Comparison of ENCODE assay signal across 23 mouse cellular contexts in genomic region chr19:60617007-60617406, GRCm38 (mm10). TPM values are rescaled to one million over a fixed set of nuclear protein-coding genes. Genes with fewer than 3 reads are reported as not detected.
DNase-seq lines count a peak whose midpoint lies in the region; ATAC-seq and TF ChIP-seq lines count a peak whose summit lies in the region.
"Had no signal": no experiment of that assay in that cellular context is flagged by ENCODE, and none has a peak within 500 bp of the region (broad histone marks: within the 10 kb centered on the region; RNA-seq: fewer than 3 reads in every experiment).

No protein-coding gene starts in this region.

- WGBS in heart, embryonic 12.5 days, result 8% methylated on average over 1 of the region's 1 CpGs
- 16% methylated on average over 1 of the region's 1 CpGs for WGBS in forebrain, embryonic 15.5 days
- 29% methylated on average over 1 of the region's 1 CpGs for WGBS in hindbrain, postnatal 0 days
- WGBS in heart, adult 2 months, result 14% methylated on average over 1 of the region's 1 CpGs

- H3K4me1 ChIP-seq in heart, embryonic 12.5 days (replicated peaks), result no peaks in the 10 kb centered on the region
- H3K4me1 ChIP-seq in forebrain, embryonic 15.5 days, result peaks cover 5% of the 10 kb centered on the region; the same call in 1 of the 2 replicates
- no peaks in the 10 kb centered on the region for H3K4me1 ChIP-seq in hindbrain, postnatal 0 days (ENCODE audit: insufficient read depth, low read length)
- H3K4me1 ChIP-seq in heart, adult 2 months (ENCODE audit: control insufficient read depth, insufficient read depth, low read length), result no peaks in the 10 kb centered on the region
- H3K4me1 ChIP-seq: embryonic facial prominence, embryonic 13.5 days; forebrain, embryonic 12.5 days; heart, embryonic 10.5 days; heart, embryonic 15.5 days had no signal

- no peak for TF ChIP-seq POLR2A in heart, adult 2 months (IDR thresholded peaks at IDR 0.05; ENCODE audit: insufficient read depth, low read depth, low read length)

- intact Hi-C loops in heart, adult 2 months (cut with DNase I), result no loop called here

- H3K9me3 ChIP-seq in heart, embryonic 12.5 days (replicated peaks), result no peaks in the 10 kb centered on the region
- H3K9me3 ChIP-seq in forebrain, embryonic 15.5 days, result no peaks in the 10 kb centered on the region
- no peaks in the 10 kb centered on the region for H3K9me3 ChIP-seq in hindbrain, postnatal 0 days (ENCODE audit: low read length)
- H3K9me3 ChIP-seq: embryonic facial prominence, embryonic 13.5 days; forebrain, embryonic 12.5 days; heart, embryonic 10.5 days; heart, embryonic 15.5 days; hindbrain, embryonic 15.5 days had no signal

- H3K27me3 ChIP-seq in heart, embryonic 12.5 days (replicated peaks), result no peaks in the 10 kb centered on the region
- no peaks in the 10 kb centered on the region for H3K27me3 ChIP-seq in forebrain, embryonic 15.5 days
- H3K27me3 ChIP-seq in hindbrain, postnatal 0 days (ENCODE audit: insufficient read depth, low read length), result no peaks in the 10 kb centered on the region
- H3K27me3 ChIP-seq in heart, adult 2 months (ENCODE audit: control insufficient read depth, insufficient read depth, low read length), result no peaks in the 10 kb centered on the region
- H3K27me3 ChIP-seq: embryonic facial prominence, embryonic 13.5 days; forebrain, embryonic 12.5 days; heart, embryonic 15.5 days; hindbrain, embryonic 15.5 days had no signal

- no peaks in the 10 kb centered on the region for H3K36me3 ChIP-seq in heart, embryonic 12.5 days
- H3K36me3 ChIP-seq in forebrain, embryonic 15.5 days, result no peaks in the 10 kb centered on the region
- no peaks in the 10 kb centered on the region for H3K36me3 ChIP-seq in hindbrain, postnatal 0 days (ENCODE audit: insufficient read depth, low read length)
- no peaks in the 10 kb centered on the region for H3K36me3 ChIP-seq in heart, adult 2 months (ENCODE audit: control insufficient read depth, insufficient read depth, low read length)
- H3K36me3 ChIP-seq: embryonic facial prominence, embryonic 13.5 days; forebrain, embryonic 12.5 days; heart, embryonic 10.5 days; heart, embryonic 15.5 days; hindbrain, embryonic 15.5 days had no signal

- peak; percentile 77 for DNase-seq in 3T3-L1 (ENCODE audit: low read depth, low spot score)
- peak; percentile 26 for DNase-seq in MEL-GATA-1-ER (ENCODE audit: extremely low read depth, low read depth)
- DNase-seq in hindbrain, postnatal 0 days (ENCODE audit: low spot score), result no peak
- DNase-seq in heart, adult 2 months, result no peak
- DNase-seq: adrenal gland, postnatal 10 days; B cell, adult 2 months; cerebellum, adult 11 months; cerebellum, adult 8-10 months; cerebellum, postnatal 14 days; forebrain, postnatal 0 days; gastrocnemius, postnatal 25 days; heart, adult 11 months; kidney, adult 11 months had no signal

- no peak overlapping the region for H3K27ac ChIP-seq in heart, embryonic 12.5 days (ENCODE audit: poor library complexity, severe bottlenecking)
- no peak overlapping the region for H3K27ac ChIP-seq in forebrain, embryonic 15.5 days (replicated peaks)
- H3K27ac ChIP-seq in hindbrain, postnatal 0 days, result no peak overlapping the region
- no peak overlapping the region for H3K27ac ChIP-seq in heart, adult 2 months
- H3K27ac ChIP-seq: embryonic facial prominence, embryonic 13.5 days; forebrain, embryonic 12.5 days; heart, embryonic 10.5 days; heart, embryonic 15.5 days; hindbrain, embryonic 15.5 days had no signal

- H3K9ac ChIP-seq in heart, embryonic 12.5 days, result no peak overlapping the region
- H3K9ac ChIP-seq in forebrain, embryonic 15.5 days (replicated peaks), result no peak overlapping the region
- H3K9ac ChIP-seq in hindbrain, postnatal 0 days (replicated peaks; ENCODE audit: low read length), result no peak overlapping the region
- H3K9ac ChIP-seq in heart, adult 2 months (ENCODE audit: low read depth, low read length), result no peak overlapping the region
- H3K9ac ChIP-seq: embryonic facial prominence, embryonic 13.5 days; forebrain, embryonic 12.5 days; forebrain, postnatal 0 days; heart, embryonic 15.5 days; hindbrain, embryonic 15.5 days had no signal

- H3K4me2 ChIP-seq in heart, embryonic 12.5 days, result no peak overlapping the region
- no peak overlapping the region for H3K4me2 ChIP-seq in forebrain, embryonic 15.5 days (replicated peaks)
- H3K4me2 ChIP-seq in hindbrain, postnatal 0 days (ENCODE audit: low read depth, low read length), result no peak overlapping the region
- H3K4me2 ChIP-seq: embryonic facial prominence, embryonic 13.5 days; forebrain, embryonic 12.5 days; heart, embryonic 15.5 days; hindbrain, embryonic 15.5 days had no signal

- no peak overlapping the region for H3K4me3 ChIP-seq in heart, embryonic 12.5 days
- no peak overlapping the region for H3K4me3 ChIP-seq in forebrain, embryonic 15.5 days
- H3K4me3 ChIP-seq in hindbrain, postnatal 0 days (ENCODE audit: low read length), result no peak overlapping the region
- H3K4me3 ChIP-seq in heart, adult 2 months, result no peak overlapping the region
- H3K4me3 ChIP-seq: embryonic facial prominence, embryonic 13.5 days; forebrain, embryonic 12.5 days; heart, embryonic 10.5 days; heart, embryonic 15.5 days; hindbrain, embryonic 15.5 days had no signal

- no peak for TF ChIP-seq CTCF in hindbrain, postnatal 0 days (IDR thresholded peaks at IDR 0.05; ENCODE audit: low read depth)
- TF ChIP-seq CTCF in heart, adult 2 months (IDR thresholded peaks at IDR 0.05), result no peak

- TF ChIP-seq EP300 in heart, adult 2 months (IDR thresholded peaks at IDR 0.05; ENCODE audit: insufficient read depth, low read depth, low read length), result no peak

- no peaks in the 10 kb centered on the region for H3K79me2 ChIP-seq in heart, adult 2 months (replicated peaks; ENCODE audit: control insufficient read depth, insufficient read depth, low read length)

- ATAC-seq in granulocyte monocyte progenitor cell, adult 5-6 weeks (replicated peaks; ENCODE audit: poor library complexity, severe bottlenecking), result peak; percentile 44; the same call in 1 of the 2 replicates
- peak; percentile 68 for ATAC-seq in megakaryocyte-erythroid progenitor cell, adult 5-6 weeks (replicated peaks; ENCODE audit: low FRiP score, low TSS enrichment, poor library complexity, severe bottlenecking)
- ATAC-seq in heart, embryonic 12.5 days (ENCODE audit: insufficient number of reproducible peaks, low FRiP score), result no peak
- no peak for ATAC-seq in forebrain, embryonic 15.5 days (replicated peaks)
- no peak for ATAC-seq in hindbrain, postnatal 0 days
- ATAC-seq: CD4-positive, CD25-positive, alpha-beta regulatory T cell, adult 4 months; forebrain, postnatal 0 days had no signal

RNA-seq across cellular contexts. Expression of gene Cacul1, which starts 36.2 kb away (rescaled TPM):
- 22.2 and 30.8 TPM in 2 replicates for total RNA-seq in granulocyte monocyte progenitor cell, adult 5-6 weeks (2014; fragmentation: Nextera tagmentation)
- 34.7 and 36.2 TPM in 2 replicates for total RNA-seq in granulocyte monocyte progenitor cell, adult 5-6 weeks (2017)
- total RNA-seq in megakaryocyte-erythroid progenitor cell, adult 5-6 weeks (2014; fragmentation: Nextera tagmentation), result 19.8 and 27.2 TPM in 2 replicates
- 30.2 and 38.6 TPM in 2 replicates for total RNA-seq in megakaryocyte-erythroid progenitor cell, adult 5-6 weeks (2017)
- 23.5 and 27.8 TPM in 2 replicates for polyA plus RNA-seq in heart, embryonic 12.5 days (2016; fragmentation: Nextera tagmentation; extraction: Ambion mirVana)
- 23.2 and 26.2 TPM in 2 replicates for polyA plus RNA-seq in forebrain, embryonic 15.5 days (2015; fragmentation: Nextera tagmentation; extraction: Ambion mirVana)
- total RNA-seq in hindbrain, postnatal 0 days (2014; rRNA removed), result 46.0 and 48.8 TPM in 2 replicates
- polyA plus RNA-seq in hindbrain, postnatal 0 days (2015; fragmentation: Nextera tagmentation; extraction: Ambion mirVana), result 14.8 and 14.9 TPM in 2 replicates
- 10 to 100 TPM; 27.4 to 27.8 TPM for total RNA-seq in heart, adult 2 months (2021)
- 5.8 and 10.8 TPM in 2 replicates for polyA plus RNA-seq in heart, adult 2 months (2012; rRNA removed)

Comparison
In these comparisons a context has a peak if more than half of its experiments do, and no peak if none do; other contexts are left out.
1. DNase-seq: peak in 3T3-L1 (single experiment) and MEL-GATA-1-ER (single experiment); none in hindbrain, postnatal 0 days (single experiment) and heart, adult 2 months (0 of 2).
2. ATAC-seq: peak in granulocyte monocyte progenitor cell, adult 5-6 weeks (single experiment) and megakaryocyte-erythroid progenitor cell, adult 5-6 weeks (single experiment); none in heart, embryonic 12.5 days (single experiment), forebrain, embryonic 15.5 days (single experiment) and hindbrain, postnatal 0 days (single experiment).